Mouse (Mus musculus): ENCODE measurements around the gene Phactr4.

Gene Phactr4

DNA sequence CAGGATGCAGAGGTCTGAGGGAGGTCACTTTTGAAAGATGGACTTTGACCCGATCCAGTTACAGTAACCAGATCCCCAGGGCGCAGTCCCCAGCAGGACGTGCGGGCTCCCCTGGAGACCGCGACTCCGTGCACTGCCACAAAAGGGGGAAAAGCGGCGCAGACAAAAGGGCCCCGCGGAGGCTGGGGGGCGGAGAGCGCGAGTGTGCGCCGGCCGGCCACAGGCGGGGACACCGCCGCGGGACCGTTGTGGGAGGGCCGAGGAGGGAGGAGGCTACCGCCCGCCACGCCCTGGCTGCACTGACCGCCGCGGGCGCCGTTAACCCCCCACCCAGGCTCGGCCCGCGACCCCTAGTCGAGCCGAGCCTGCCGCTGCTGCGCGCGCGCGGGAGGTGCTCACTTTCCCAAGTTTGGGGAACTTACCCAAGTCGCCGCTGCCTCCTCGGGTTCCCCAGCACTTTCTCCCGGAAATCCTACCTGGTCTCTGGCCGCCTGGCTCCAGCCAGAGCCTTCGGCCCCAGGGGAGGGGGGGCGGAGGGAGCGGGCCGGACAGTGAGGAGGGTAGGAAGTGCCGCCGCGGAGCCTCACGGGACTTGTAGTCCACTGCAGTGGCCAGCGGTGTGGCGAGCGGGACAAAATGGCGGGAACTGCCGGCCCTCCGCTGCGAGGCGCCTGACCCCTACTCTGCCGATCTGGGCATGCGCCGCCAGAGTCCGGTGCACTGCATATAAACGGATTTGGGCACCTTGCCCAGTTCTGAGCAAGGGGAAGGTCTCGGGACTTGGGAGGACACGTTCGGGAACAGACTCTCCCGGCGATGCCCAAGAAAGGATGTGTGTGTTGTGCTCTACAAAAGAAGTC is at the start of gene Phactr4:
Gene Phactr4 (minus strand): TSS at position 567 of the 860 bp plus-strand sequence.
- H3K27me3 ChIP-seq (ENCODE audit: insufficient read depth, low read length): no peaks in the 10 kb centered on the region
- no peak for TF ChIP-seq CTCF (conservative IDR thresholded peaks at IDR 0.05; ENCODE audit: low read length)
- no peak for TF ChIP-seq POU5F1 (IDR thresholded peaks at IDR 0.05; ENCODE audit: borderline replicate concordance, low read length)
- TF ChIP-seq NANOG (IDR thresholded peaks at IDR 0.05; ENCODE audit: borderline replicate concordance, low read length): no peak
- peak within 1 kb of the TSS; percentile 95 for H3K4me3 ChIP-seq (replicated peaks; ENCODE audit: low read length)
- H3K4me1 ChIP-seq (replicated peaks; ENCODE audit: low read depth, low read length): peaks cover 22% of the 10 kb centered on the region
- H3K9me3 ChIP-seq (ENCODE audit: low read length): no peaks in the 10 kb centered on the region
- H3K36me3 ChIP-seq (ENCODE audit: insufficient read depth, low read length): no peaks in the 10 kb centered on the region

DNA sequence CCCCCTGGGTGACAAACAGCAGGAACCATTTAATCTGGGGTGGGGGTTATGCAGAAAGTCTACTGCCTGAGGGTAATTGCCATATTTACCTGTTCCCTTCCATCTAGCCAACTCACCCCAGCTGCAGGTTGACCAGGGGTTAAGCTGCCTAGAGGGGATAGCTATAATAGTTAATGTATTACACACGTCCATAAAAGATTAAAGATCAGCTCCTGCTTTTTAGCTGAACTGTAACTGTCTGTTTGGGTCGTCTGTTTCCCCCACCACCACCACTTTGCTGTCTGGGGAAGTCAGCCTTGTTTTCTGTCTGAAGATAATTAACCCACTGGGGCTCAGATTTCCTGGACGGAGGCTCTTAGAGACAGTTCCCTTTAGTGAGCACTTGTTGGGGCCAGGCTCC is 47.6 kb upstream of the Phactr4 start:
- Histone ChIP-seq H3K36me3 (ENCODE audit: insufficient read depth, low read length) (no peaks in the 10 kb centered on the region), H3K4me3 (replicated peaks; ENCODE audit: low read length) (no peak overlapping the region), H3K9me3 (ENCODE audit: low read length) (no peaks in the 10 kb centered on the region), H3K27me3 (ENCODE audit: insufficient read depth, low read length) (no peaks in the 10 kb centered on the region), H3K4me1 (replicated peaks; ENCODE audit: low read depth, low read length) (peaks cover 31% of the 10 kb centered on the region)
- TF ChIP-seq NANOG (IDR thresholded peaks at IDR 0.05; ENCODE audit: borderline replicate concordance, low read length) (no peak), CTCF (conservative IDR thresholded peaks at IDR 0.05; ENCODE audit: low read length) (no peak), POU5F1 (IDR thresholded peaks at IDR 0.05; ENCODE audit: borderline replicate concordance, low read length) (no peak)

DNA sequence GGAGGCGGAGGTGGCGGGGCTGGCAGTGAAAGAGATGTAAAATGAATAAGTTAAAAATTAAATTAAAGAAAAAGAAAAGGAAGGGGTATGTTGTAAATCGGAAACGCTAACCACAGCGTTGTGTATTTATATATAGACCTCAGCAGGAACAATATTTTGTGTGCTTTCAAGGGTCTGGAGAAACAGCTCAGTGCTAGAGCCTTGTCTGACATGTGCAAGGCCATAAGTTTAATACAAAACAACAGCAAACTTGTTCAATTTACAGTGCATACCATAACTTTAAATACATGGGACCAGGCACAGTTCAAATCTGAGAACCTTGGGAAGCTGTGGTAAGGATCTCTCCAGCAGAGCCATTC is 41.9 kb upstream of the Phactr4 start:
- no peak for TF ChIP-seq CTCF (conservative IDR thresholded peaks at IDR 0.05; ENCODE audit: low read length)
- Histone ChIP-seq H3K9me3 (ENCODE audit: low read length) (no peaks in the 10 kb centered on the region), H3K27me3 (ENCODE audit: insufficient read depth, low read length) (no peaks in the 10 kb centered on the region), H3K36me3 (ENCODE audit: insufficient read depth, low read length) (peaks cover 30% of the 10 kb centered on the region), H3K4me1 (replicated peaks; ENCODE audit: low read depth, low read length) (peaks cover 50% of the 10 kb centered on the region), H3K4me3 (replicated peaks; ENCODE audit: low read length) (peak overlapping the region; percentile 93)

DNA sequence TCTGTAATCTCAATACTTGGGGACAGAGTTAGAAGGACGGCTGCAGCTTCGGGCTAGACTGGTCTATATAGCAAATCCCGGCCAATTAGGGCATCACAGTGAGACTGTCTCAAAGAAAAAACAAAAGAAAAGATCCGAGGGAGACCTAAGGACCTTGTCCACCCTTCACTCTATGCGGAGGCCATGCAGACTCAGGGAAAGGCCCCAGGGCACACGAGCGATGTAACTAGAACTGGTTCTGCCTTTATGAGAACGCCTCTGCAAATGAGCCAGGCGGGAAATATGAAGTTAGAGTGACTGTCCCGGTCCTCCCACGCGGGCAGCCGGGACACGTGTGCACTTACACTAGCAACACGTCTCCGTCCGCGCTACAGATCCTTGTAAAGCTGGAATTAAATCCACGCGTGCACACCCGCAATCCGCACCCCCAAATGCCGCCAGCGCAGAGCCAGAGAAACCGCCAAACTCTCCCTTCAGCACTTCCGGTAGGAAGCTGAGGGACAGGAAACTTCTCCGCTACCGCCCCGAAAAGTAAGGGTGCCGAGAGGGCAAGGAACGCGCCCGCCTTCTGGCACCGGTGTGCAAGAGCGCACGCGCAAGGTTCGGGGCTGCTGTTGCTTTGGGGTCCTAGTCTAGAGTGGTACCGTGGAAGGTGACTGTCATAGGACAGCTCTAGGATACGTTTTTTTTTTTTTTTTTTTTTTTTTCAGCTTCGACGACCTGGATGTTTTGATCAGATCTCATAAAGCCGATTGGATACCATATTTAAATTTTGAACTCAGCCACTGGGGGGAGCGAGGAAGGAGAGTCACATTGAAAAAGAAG is 41.4 kb upstream of the Phactr4 start, which contains the start of gene Med18:
Gene Med18 (minus strand): TSS at position 492 of the 825 bp plus-strand sequence.
- Histone ChIP-seq H3K4me3 (replicated peaks; ENCODE audit: low read length) (peak within 1 kb of the TSS; percentile 93), H3K9me3 (ENCODE audit: low read length) (no peaks in the 10 kb centered on the region), H3K36me3 (ENCODE audit: insufficient read depth, low read length) (peaks cover 36% of the 10 kb centered on the region), H3K4me1 (replicated peaks; ENCODE audit: low read depth, low read length) (peaks cover 53% of the 10 kb centered on the region), H3K27me3 (ENCODE audit: insufficient read depth, low read length) (no peaks in the 10 kb centered on the region)
- TF ChIP-seq NANOG (IDR thresholded peaks at IDR 0.05; ENCODE audit: borderline replicate concordance, low read length) (no peak), POU5F1 (IDR thresholded peaks at IDR 0.05; ENCODE audit: borderline replicate concordance, low read length) (no peak), CTCF (conservative IDR thresholded peaks at IDR 0.05; ENCODE audit: low read length) (no peak)

DNA sequence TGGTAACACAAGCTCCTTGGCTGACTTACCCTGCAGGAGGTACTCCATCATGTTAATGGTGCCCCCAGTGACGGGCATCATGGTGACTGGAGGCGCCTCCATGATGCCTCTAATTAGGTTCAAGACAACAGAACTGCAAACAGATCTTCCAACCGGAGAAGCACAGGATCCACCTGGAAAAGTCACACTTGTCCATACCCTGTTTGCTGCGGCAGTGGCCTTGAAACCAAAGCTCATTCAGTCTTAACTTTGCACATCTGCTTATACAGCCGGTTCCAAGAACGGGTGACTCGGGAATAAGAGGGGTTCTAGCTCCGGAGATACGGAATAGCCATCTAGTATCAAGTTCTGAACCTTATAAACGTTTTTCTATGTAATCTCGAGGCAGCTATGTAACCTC is 40.5 kb upstream of the Phactr4 start:
- peak overlapping the region; percentile 93 for H3K4me3 ChIP-seq (replicated peaks; ENCODE audit: low read length)
- TF ChIP-seq POU5F1 (IDR thresholded peaks at IDR 0.05; ENCODE audit: borderline replicate concordance, low read length) (no peak), NANOG (IDR thresholded peaks at IDR 0.05; ENCODE audit: borderline replicate concordance, low read length) (no peak), CTCF (conservative IDR thresholded peaks at IDR 0.05; ENCODE audit: low read length) (no peak)
- peaks cover 44% of the 10 kb centered on the region for H3K36me3 ChIP-seq (ENCODE audit: insufficient read depth, low read length)
- H3K4me1 ChIP-seq (replicated peaks; ENCODE audit: low read depth, low read length): peaks cover 61% of the 10 kb centered on the region
- H3K9me3 ChIP-seq (ENCODE audit: low read length): no peaks in the 10 kb centered on the region
- H3K27me3 ChIP-seq (ENCODE audit: insufficient read depth, low read length): no peaks in the 10 kb centered on the region

DNA sequence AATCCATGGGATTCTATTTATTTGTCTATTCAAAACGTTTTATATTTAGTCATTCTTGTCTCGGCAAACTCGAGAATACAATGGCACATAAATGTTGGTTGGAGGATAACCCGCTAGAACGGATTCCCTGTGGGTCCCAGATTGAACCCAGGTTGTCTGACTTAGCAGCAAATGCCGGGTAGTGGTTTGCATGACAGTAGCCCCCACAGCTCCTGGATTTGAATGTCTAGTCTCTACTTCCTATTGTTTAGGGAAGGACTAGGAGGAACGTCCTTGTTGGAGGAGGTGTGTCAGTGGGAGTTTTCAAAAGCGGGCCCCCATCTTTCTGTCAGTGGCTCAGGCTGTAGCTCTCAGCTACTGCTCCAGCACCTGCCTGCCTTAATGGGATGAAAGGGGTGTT is 37.9 kb upstream of the Phactr4 start:
- peak overlapping the region; percentile 93 for H3K4me3 ChIP-seq (replicated peaks; ENCODE audit: low read length)
- H3K27me3 ChIP-seq (ENCODE audit: insufficient read depth, low read length): no peaks in the 10 kb centered on the region
- no peak for TF ChIP-seq CTCF (conservative IDR thresholded peaks at IDR 0.05; ENCODE audit: low read length)
- TF ChIP-seq POU5F1 (IDR thresholded peaks at IDR 0.05; ENCODE audit: borderline replicate concordance, low read length): peak; percentile 60; the same call in 1 of the 2 replicates
- peaks cover 71% of the 10 kb centered on the region for H3K4me1 ChIP-seq (replicated peaks; ENCODE audit: low read depth, low read length)
- no peaks in the 10 kb centered on the region for H3K9me3 ChIP-seq (ENCODE audit: low read length)
- H3K36me3 ChIP-seq (ENCODE audit: insufficient read depth, low read length): peaks cover 58% of the 10 kb centered on the region

DNA sequence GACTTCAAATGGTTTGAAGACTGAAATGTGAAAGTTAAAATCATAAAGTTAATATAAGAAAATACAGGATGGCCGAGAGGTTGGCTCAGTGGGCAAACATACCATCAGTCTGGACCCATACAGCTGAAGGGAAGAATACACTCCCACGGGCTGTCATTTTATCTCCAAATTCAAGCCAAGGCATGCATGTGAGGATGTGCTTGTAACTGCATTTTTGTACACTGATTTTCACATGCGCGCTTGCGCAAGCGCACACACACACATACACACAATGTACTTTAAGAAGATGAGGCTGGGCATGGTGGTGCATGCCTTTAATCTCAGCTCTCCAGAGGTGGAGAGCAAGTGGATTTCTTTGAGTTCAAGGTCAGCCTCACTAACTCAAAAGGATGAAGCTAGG is 33.3 kb upstream of the Phactr4 start:
- Histone ChIP-seq H3K9me3 (ENCODE audit: low read length) (no peaks in the 10 kb centered on the region), H3K36me3 (ENCODE audit: insufficient read depth, low read length) (peaks cover 40% of the 10 kb centered on the region), H3K4me1 (replicated peaks; ENCODE audit: low read depth, low read length) (peaks cover 48% of the 10 kb centered on the region), H3K27me3 (ENCODE audit: insufficient read depth, low read length) (no peaks in the 10 kb centered on the region), H3K4me3 (replicated peaks; ENCODE audit: low read length) (no peak overlapping the region)
- TF ChIP-seq NANOG (IDR thresholded peaks at IDR 0.05; ENCODE audit: borderline replicate concordance, low read length): no peak

DNA sequence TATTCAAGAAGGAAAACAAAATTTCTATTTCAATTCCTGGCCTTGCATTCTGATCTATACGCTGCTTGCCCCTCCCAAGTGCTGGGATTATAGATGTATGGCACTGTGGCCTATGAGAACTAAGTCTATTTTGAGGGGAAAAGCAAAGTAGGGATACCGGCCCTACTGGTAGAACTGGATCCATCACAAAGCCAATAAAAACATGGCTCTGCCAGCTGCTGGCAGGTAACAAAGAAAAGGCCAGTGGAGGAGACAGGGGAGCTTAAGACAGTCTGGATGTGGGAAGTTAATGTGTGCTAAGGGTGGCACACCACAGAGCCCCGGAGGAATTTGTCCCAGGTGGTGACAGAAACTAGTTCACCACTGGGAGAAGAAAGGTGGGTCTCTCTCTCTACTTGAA is 32.9 kb upstream of the Phactr4 start:
- H3K9me3 ChIP-seq (ENCODE audit: low read length): no peaks in the 10 kb centered on the region
- no peak for TF ChIP-seq NANOG (IDR thresholded peaks at IDR 0.05; ENCODE audit: borderline replicate concordance, low read length)
- TF ChIP-seq CTCF (conservative IDR thresholded peaks at IDR 0.05; ENCODE audit: low read length): no peak
- TF ChIP-seq POU5F1 (IDR thresholded peaks at IDR 0.05; ENCODE audit: borderline replicate concordance, low read length): no peak
- peaks cover 43% of the 10 kb centered on the region for H3K4me1 ChIP-seq (replicated peaks; ENCODE audit: low read depth, low read length)
- H3K27me3 ChIP-seq (ENCODE audit: insufficient read depth, low read length): no peaks in the 10 kb centered on the region
- H3K4me3 ChIP-seq (replicated peaks; ENCODE audit: low read length): no peak overlapping the region
- peaks cover 37% of the 10 kb centered on the region for H3K36me3 ChIP-seq (ENCODE audit: insufficient read depth, low read length)
